Mouse (Mus musculus) testis, adult 2 months (tissue): ENCODE data around the gene Dlx3.

Source experiments
- CTCF ChIP-seq: fragments of 200-500 bp; IDR thresholded peaks from 2 replicates; pipeline ENCODE4 v1.5.1; 2012; ENCODE audit warnings: low read depth, mild to moderate bottlenecking, inconsistent platforms, low read length, moderate library complexity; ENCODE audit not compliant: control insufficient read depth, insufficient read depth, insufficient replicate concordance
- POLR2A ChIP-seq: fragments of 200-500 bp; IDR thresholded peaks from 2 replicates; pipeline ENCODE4 v1.6.1; 2012; ENCODE audit warnings: low read depth, mild to moderate bottlenecking, inconsistent platforms, low read length, moderate library complexity; ENCODE audit not compliant: control insufficient read depth

DNA sequence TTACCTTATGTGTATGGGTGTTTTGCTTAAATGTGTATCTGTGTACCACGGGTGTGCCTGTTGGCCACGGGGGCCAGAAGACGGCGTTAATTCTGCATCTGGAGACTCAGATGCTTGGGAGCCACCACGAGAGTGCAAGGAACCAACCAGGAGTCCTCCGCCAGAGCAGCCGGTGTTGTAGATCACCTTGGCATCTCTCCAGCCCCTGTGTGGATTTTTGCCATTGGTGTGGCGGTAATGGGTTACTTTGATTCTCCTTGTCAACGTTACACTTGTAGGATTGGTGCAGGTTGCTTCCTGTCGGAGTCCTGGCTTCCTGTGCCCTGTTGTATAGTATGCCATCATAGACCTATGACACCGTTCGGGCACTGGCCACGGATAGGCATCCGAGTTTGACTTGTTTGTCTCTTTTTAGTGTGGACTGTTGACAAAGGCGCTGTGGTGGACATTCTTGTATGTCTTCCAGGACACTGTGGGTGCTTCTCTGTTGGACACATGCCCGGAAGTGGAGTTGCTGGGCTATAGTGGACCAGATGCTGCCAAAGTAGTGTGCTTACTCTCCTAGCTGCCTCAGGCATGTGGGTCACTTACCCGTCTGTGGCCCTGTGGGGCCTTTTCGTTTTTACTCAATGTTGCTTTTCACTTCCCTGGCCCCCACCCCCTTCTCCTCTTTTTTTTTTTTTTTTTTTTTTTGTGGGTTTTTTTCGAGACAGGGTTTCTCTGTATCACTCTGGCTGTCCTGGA, 17.6 kb upstream of the Dlx3 start:
- no peak for TF ChIP-seq POLR2A
- TF ChIP-seq CTCF = no peak
